Mouse (Mus musculus) bone marrow macrophage, adult 2 months (primary cell): ENCODE results near the gene Icam4.

Experiments
- CTCF ChIP-seq: IDR thresholded peaks from 2 replicates; pipeline ENCODE4 v1.5.1; 2012; ENCODE audit warnings: low read depth, mild to moderate bottlenecking, low read length, moderate library complexity
- POLR2A ChIP-seq: IDR thresholded peaks from 2 replicates; pipeline ENCODE4 v1.6.1; 2012; ENCODE audit warnings: mild to moderate bottlenecking, low read depth, low read length, borderline replicate concordance

DNA sequence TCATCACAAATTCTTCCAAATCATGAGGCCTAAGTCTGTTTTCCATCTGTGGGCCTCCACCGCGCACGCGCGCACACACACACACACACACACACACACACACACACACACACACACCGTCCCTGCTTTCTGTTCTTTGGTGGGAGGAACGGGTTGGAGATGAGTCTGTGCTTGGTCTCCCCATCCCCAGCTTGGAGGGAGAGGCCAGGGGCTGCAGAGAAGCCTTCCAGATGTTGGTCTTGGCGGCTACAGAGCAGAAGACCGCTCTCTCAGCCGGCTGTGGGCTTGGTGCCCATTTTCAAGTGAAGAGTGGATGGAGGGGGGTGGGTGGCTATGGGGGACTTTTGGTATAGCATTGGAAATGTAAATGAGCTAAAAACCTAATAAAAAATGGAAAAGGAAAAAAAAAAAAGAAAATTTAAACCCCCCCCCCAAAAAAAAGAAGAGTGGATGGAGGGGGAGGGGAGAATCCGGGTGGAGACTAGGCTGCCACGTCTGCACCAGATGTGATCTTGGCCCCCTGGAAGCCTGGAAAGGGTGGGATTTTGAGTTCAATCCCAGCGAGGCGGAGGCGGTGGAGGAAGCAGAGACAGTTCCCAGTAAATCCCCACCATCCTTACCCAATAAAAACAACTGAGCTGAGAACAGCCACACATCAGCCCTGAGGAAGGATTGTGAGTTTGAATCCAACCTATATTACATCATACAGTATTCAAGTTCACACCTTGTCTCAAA, 42.1 kb upstream of the Icam4 start:
- TF ChIP-seq CTCF (no peak), POLR2A (no peak)
